Mouse (Mus musculus): Measurements from ENCODE around the gene Pde5a.

The Pde5a gene

GRCm38 (mm10) chr3:122763768-122764167 lies 35.0 kb downstream of the Pde5a start:
- no peak for DNase-seq (ENCODE audit: low spot score in 2 of 2)

- no peak for DNase-seq (ENCODE audit: low spot score in 2 of 2)
Measured at GRCm38 (mm10) chr3:122766930-122767329, 38.2 kb downstream of the Pde5a start.

- DNase-seq (ENCODE audit: low spot score in 2 of 2) = no peak
Measured at GRCm38 (mm10) chr3:122767841-122768240, 39.1 kb downstream of the Pde5a start.

DNA sequence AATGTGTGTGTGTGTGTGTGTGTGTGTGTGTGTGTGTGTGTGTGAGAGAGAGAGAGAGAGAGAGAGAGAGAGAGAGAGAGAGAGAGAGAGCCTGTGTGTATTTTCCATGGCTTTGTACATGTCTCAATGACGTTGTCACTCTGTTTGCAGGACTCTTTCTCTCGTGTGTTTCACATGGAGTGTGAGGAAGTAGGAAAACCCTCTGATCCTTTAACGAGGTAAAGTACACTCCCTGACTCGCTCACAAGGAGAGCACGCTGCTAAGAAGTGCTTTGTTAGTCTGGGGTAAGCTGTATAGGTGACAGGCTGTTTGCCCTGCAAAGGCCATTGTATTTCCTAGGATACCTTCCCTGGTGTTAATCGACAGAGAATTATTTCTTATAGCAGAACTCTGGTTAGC lies 52.7 kb downstream of the Pde5a start:
- DNase-seq (ENCODE audit: low spot score in 2 of 2) = no peak

DNA sequence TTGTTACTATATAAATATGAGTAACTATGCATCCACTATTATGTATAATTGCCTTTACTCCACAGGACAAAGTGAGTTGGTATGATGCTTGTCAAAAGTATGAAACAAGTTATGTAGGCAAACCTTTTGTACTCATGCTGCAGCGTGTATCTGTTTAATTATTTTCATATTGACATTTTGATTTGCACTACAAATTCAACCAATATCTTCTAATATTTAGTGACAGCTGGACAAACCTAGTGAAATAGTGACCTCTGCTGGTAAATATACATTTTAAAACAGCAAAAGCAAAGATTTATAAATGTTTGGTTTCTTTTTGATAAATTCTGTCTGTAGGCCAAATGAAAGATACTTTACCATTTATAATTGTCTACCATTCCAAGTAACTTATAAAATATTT lies 55.5 kb downstream of the Pde5a start:
- no peak for DNase-seq (ENCODE audit: low spot score in 2 of 2)

- no peak for DNase-seq (ENCODE audit: low spot score in 2 of 2)
Measured at GRCm38 (mm10) chr3:122788314-122788713, 59.6 kb downstream of the Pde5a start.

GRCm38 (mm10) chr3:122789544-122789943 lies 60.8 kb downstream of the Pde5a start:
- DNase-seq (ENCODE audit: low spot score in 2 of 2) = no peak

DNA sequence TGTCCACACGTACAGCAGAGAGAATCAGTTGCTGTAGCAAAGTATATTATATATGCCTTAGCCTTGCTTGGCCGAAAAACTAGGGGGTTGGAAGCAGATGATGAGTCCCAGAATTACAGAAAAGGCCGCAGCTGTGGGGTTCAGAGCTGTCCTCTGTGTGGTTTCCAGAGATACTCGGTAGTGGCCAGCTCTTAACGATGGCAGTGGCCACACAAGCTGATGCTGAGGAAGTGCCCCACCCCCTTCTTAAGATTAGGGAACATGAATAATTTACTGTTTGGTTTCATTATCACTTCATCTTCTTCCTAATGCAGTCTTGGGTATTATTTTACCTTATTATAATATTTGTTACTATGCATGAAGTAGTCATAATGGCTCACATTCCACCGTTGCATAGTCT lies 71.3 kb downstream of the Pde5a start:
- DNase-seq (ENCODE audit: low spot score in 2 of 2) = no peak

GRCm38 (mm10) chr3:122800553-122801435 lies 72.0 kb downstream of the Pde5a start:
- DNase-seq (ENCODE audit: low spot score in 2 of 2) = no peak

DNA sequence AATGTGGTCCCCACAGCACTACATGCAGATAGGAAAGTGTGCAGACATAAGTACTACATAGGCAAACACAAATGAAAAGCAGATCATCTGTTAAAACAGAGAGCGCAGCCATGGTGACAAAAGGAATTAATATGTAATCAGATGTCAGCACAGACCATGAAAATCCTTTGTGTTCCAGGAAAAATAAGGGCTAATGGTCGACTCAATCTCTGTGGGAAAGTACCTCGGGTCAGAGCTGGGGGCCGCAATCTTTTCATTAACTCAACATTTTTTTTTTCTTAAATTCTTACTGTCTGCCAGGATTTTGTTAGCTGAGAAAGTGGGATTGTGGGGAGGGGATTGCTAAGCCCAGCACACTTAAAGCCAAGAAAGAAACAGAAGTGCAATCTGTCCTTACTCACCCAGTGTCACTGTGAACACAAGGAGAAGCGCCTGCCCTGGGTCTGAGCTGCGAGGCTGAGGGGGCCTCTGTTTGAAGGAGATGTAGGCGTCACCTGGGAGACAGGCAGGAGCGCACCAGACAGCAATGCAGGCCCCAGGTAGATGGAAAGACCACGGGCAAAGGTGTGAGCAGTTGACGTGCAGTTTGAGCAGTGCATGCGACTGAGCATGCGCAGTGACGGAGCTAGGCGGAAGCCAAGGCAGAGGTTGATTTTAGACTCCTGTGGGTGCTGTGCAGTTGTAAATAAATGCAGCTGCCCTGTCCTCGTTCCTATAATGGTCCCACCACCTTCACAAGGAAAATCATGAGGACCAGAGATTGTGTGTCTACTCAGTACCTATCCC lies 72.9 kb downstream of the Pde5a start:
- DNase-seq (ENCODE audit: low spot score in 2 of 2) = no peak

- no peak for DNase-seq (ENCODE audit: low spot score in 2 of 2)
Measured at GRCm38 (mm10) chr3:122807313-122807712, 78.6 kb downstream of the Pde5a start.

- DNase-seq (ENCODE audit: low spot score in 2 of 2) = no peak
Measured at GRCm38 (mm10) chr3:122810090-122810863, 81.5 kb downstream of the Pde5a start.

GRCm38 (mm10) chr3:122810986-122811385 lies 82.2 kb downstream of the Pde5a start:
- no peak for DNase-seq (ENCODE audit: low spot score in 2 of 2)

DNA sequence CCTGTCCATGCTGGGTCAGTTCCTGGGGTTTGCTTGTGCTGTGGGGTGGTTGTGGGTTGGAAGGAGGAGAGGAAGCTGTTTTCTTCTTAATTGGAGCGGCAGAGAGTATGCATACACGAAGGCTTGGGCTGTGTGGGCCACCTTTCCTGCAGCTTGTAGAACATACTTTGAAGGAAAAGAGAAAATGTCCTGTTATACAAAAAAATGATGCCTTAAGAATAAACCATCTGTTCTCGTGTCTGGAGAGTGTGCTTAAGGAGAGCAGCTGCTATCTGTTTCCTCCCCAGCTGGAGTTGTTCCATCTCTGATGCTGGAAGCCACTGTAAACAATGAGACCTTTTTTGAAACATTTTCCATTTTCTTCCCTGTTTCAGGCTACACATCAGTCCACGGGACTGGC lies 85.8 kb downstream of the Pde5a start:
- DNase-seq (ENCODE audit: low spot score in 2 of 2) = no peak

DNA sequence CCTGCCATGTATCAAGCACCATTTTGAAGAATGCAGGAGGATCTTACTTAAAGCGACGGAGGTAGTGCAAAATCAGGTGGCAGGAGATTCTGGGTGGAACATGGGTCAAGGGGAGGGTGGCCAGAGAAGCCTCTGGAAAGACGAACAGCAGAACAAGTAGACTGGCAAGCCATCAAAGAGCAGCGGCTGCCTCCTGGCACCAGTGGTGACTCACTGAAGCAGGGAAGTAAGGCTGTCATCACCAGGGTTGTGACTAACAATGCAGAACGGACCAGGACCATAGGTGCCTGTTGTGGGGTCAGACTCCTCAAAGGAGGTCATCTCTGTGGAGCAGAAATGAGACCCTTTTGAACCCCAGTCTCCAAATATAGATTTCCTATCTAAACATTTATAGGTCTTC lies 89.5 kb downstream of the Pde5a start:
- no peak for DNase-seq (ENCODE audit: low spot score in 2 of 2)

GRCm38 (mm10) chr3:122820700-122821099 lies 92.0 kb downstream of the Pde5a start:
- DNase-seq (ENCODE audit: low spot score in 2 of 2) = no peak

GRCm38 (mm10) chr3:122828270-122829058 lies 99.7 kb downstream of the Pde5a start:
- no peak for DNase-seq (ENCODE audit: low spot score in 2 of 2)

DNA sequence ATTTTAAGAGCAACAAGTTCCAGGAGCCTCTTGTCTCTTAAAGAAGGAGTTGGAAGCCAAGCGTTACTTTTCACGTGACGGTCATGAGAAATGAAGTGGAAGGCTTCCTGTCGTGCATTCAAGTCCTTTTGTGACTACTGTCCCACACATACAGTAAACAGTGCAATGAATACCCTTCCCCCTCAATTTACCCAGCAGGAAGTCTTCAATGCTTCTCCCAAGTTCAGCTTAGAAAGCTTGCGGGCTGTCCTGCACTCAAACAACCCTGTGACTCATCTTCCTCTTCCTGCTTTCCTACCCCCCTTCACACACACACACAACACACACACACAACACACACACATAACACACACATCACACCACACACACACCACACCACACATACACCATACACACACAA lies 105.8 kb downstream of the Pde5a start:
- DNase-seq (ENCODE audit: low spot score in 2 of 2) = no peak

DNA sequence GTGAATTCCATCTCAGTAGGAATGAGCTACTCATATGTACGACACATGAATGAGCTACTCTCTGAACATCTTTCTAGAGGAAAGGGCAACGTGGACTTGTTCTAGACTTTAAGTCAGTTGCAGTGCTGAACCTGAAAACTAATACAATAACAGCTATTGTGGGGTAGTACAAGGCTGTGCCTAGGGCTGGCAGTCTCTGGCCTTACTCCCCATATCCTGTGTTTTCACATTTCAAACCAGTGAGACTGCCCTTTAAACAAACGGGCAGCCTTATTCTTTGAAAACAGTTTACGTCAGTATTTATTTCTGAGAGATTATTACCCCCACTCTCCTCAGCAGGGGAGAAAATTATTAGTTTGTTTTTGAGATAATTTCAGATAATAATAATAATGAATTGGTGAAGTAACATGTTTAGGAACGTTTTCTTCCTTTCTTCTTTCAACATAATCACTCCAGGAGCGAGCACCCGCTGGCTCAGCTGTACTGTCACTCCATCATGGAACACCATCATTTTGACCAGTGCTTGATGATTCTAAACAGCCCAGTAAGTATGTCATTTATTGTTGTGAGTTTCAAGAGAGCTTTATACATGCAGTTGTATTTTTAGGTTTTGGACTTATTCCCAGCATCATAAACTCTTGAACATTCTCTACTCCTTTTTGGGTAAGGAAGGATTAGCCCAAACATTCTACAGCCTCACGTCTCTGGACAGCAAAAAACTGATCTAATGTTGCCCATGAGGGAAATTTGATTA lies 106.5 kb downstream of the Pde5a start:
- no peak for DNase-seq (ENCODE audit: low spot score in 2 of 2)

GRCm38 (mm10) chr3:122837639-122838038 lies 108.9 kb downstream of the Pde5a start:
- no peak for DNase-seq (ENCODE audit: low spot score in 2 of 2)

All from thymus, postnatal 10 days (tissue).